Mouse (Mus musculus) midbrain, embryonic 15.5 days (tissue): Measurements from ENCODE around the gene Catsperg1. TPM values are rescaled to one million over a fixed set of nuclear protein-coding genes. Genes with fewer than 3 reads are reported as not detected.

Experiments
- ATAC-seq: fragments of 200-750 bp; cut with Nextera tagmentation; replicated peaks from 2 replicates; pipeline ENCODE4 v1.8.0; 2017; ENCODE audit warnings: moderate TSS enrichment
- H3K27ac ChIP-seq: fragments of 300-500 bp; sonication (generic); 2 replicates; pipeline ENCODE4 v1.5.1; 2015; ENCODE audit warnings: mild to moderate bottlenecking, inconsistent platforms
- H3K27me3 ChIP-seq: fragments of 300-500 bp; sonication (generic); replicated peaks from 2 replicates; pipeline ENCODE4 v1.6.1; 2015; ENCODE audit warnings: inconsistent platforms
- H3K36me3 ChIP-seq: fragments of 300-500 bp; sonication (generic); replicated peaks from 2 replicates; pipeline ENCODE4 v1.6.1; 2015; ENCODE audit warnings: inconsistent platforms
- H3K4me1 ChIP-seq: fragments of 300-500 bp; sonication (generic); 2 replicates; pipeline ENCODE4 v1.6.1; 2015; ENCODE audit warnings: inconsistent platforms
- H3K4me2 ChIP-seq: fragments of 300-500 bp; sonication (generic); 2 replicates; pipeline ENCODE4 v1.6.1; 2015; ENCODE audit warnings: inconsistent platforms, mild to moderate bottlenecking, moderate library complexity
- H3K4me3 ChIP-seq: fragments of 300-500 bp; sonication (generic); 2 replicates; pipeline ENCODE4 v1.5.1; 2015; ENCODE audit warnings: mild to moderate bottlenecking, inconsistent platforms
- H3K9ac ChIP-seq: fragments of 300-500 bp; sonication (generic); 2 replicates; pipeline ENCODE4 v1.6.1; 2015; ENCODE audit warnings: mild to moderate bottlenecking, inconsistent platforms
- H3K9me3 ChIP-seq: fragments of 300-500 bp; sonication (generic); 2 replicates; pipeline ENCODE4 v1.6.1; 2016; ENCODE audit warnings: inconsistent platforms
- WGBS: fragments of 180-500 bp; shearing (Covaris S2); methylation state at CpG from one replicate; pipeline ENCODE4 v1.1.7; 2015; ENCODE audit warnings: mixed read lengths; 5-methylcytosine and 5-hydroxymethylcytosine counted together
- polyA plus RNA-seq: library from polyadenylated mRNA; unstranded; fragments of >200 nt; fragmentation: Nextera tagmentation; extraction: Ambion mirVana; gene quantifications from 2 replicates; pipeline ENCODE4 v1.2.1, GENCODE M21; 2015

Catsperg1 gene
- polyA plus RNA-seq, 1 experiment from 2014 or later: 4.2 TPM

- H3K9ac ChIP-seq: peak overlapping the region; percentile 8; the same call in 1 of the 2 replicates
- H3K4me2 ChIP-seq: peak overlapping the region; percentile 71
- ATAC-seq: peak; percentile 56
- WGBS: 41% methylated on average over 5 of the region's 5 CpGs
- H3K4me3 ChIP-seq: peak overlapping the region; percentile 78
- no peaks in the 10 kb centered on the region for H3K9me3 ChIP-seq
- 0 out of 2 replicates have a peak, but pooled peaks cover under 1% of the 10 kb centered on the region for H3K27me3 ChIP-seq
- H3K27ac ChIP-seq: peak overlapping the region; percentile 79
- peaks cover 6% of the 10 kb centered on the region; the same call in 1 of the 2 replicates for H3K36me3 ChIP-seq
- peaks cover 21% of the 10 kb centered on the region for H3K4me1 ChIP-seq
Measured at GRCm38 (mm10) chr7:29180854-29181236, 33.0 kb downstream of the Catsperg1 start.

GRCm38 (mm10) chr7:29180077-29180853 is 33.6 kb downstream of the Catsperg1 start, which contains the start of gene Psmd8:
Gene Psmd8 (minus strand): TSS chr7:29180701.
- Histone ChIP-seq H3K27me3 (0 out of 2 replicates have a peak, but pooled peaks cover 3% of the 10 kb centered on the region), H3K9ac (peak within 1 kb of the TSS; percentile 88), H3K4me1 (peaks cover 21% of the 10 kb centered on the region), H3K36me3 (peaks cover 12% of the 10 kb centered on the region), H3K4me3 (peak within 1 kb of the TSS; percentile 78), H3K27ac (peak within 1 kb of the TSS; percentile 79), H3K4me2 (peak within 1 kb of the TSS; percentile 71), H3K9me3 (no peaks in the 10 kb centered on the region)
- WGBS: under 1% methylated on average over 62 of the region's 62 CpGs
- ATAC-seq: peak; percentile 94

DNA sequence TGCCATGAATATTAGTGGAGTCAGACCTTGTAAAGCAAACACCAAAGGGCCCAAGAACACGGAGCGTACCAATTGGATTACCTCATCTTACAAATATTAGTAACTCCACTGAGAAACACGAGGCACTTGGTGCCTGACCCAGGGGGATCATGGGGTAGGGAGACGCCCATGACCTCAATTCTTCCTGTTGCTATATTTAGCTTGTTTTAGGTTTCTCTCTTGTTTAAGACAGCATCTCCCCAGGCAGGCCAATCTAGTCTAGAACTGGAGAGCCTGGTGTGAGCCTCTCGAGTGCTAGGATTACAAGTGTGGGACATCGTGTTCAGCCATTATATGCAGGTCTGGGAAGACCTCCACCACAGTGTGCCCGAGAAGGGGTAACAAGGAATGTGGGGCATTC is 34.5 kb downstream of the Catsperg1 start:
- no peaks in the 10 kb centered on the region for H3K9me3 ChIP-seq
- H3K27ac ChIP-seq: no peak overlapping the region
- H3K36me3 ChIP-seq: peaks cover 19% of the 10 kb centered on the region
- 58% methylated on average over 7 of the region's 7 CpGs for WGBS
- peak overlapping the region; percentile 78 for H3K4me3 ChIP-seq
- peaks cover 10% of the 10 kb centered on the region; the same call in 1 of the 2 replicates for H3K27me3 ChIP-seq
- peaks cover 21% of the 10 kb centered on the region for H3K4me1 ChIP-seq
- H3K4me2 ChIP-seq: peak overlapping the region; percentile 71
- no peak for ATAC-seq
- H3K9ac ChIP-seq: peak overlapping the region; percentile 88; the same call in 1 of the 2 replicates

DNA sequence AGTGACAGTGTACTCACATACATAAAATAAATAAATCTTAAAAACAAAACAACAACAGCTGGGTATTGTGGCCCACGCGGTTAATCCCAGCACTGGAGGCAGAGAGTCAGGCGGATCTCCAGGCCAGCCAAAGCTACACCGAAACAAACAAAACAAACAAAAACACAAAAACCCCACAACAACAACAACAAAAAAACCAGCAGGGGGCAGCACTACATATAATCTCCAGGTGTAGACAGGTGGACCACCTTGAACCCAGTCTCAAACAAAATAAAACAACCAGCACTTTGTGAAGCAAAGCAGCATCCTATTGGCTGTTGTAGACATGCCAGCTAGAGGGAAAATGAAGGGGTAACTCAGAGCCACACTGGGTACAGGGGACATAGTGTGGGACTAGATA is 35.7 kb downstream of the Catsperg1 start:
- H3K27ac ChIP-seq: no peak overlapping the region
- H3K4me1 ChIP-seq: peaks cover 21% of the 10 kb centered on the region
- 85% methylated on average over 4 of the region's 4 CpGs for WGBS
- H3K4me2 ChIP-seq: no peak overlapping the region
- no peak overlapping the region for H3K4me3 ChIP-seq
- peaks cover 25% of the 10 kb centered on the region for H3K36me3 ChIP-seq
- H3K9me3 ChIP-seq: no peaks in the 10 kb centered on the region
- peaks cover 22% of the 10 kb centered on the region for H3K27me3 ChIP-seq
- no peak for ATAC-seq
- H3K9ac ChIP-seq: no peak overlapping the region

- Histone ChIP-seq H3K4me3 (no peak overlapping the region), H3K4me1 (peaks cover 37% of the 10 kb centered on the region), H3K36me3 (peaks cover 25% of the 10 kb centered on the region), H3K27me3 (peaks cover 49% of the 10 kb centered on the region), H3K27ac (no peak overlapping the region), H3K9me3 (no peaks in the 10 kb centered on the region), H3K4me2 (no peak overlapping the region), H3K9ac (no peak overlapping the region)
- no peak for ATAC-seq
- 35% methylated on average over 32 of the region's 32 CpGs for WGBS
Measured at GRCm38 (mm10) chr7:29172390-29173016, 41.3 kb downstream of the Catsperg1 start.

- Histone ChIP-seq H3K4me2 (peak overlapping the region; percentile 66), H3K9me3 (no peaks in the 10 kb centered on the region), H3K4me1 (peaks cover 39% of the 10 kb centered on the region), H3K27me3 (peaks cover 49% of the 10 kb centered on the region), H3K4me3 (peak overlapping the region; percentile 60; the same call in 1 of the 2 replicates), H3K27ac (no peak overlapping the region), H3K9ac (no peak overlapping the region), H3K36me3 (peaks cover 25% of the 10 kb centered on the region)
- 5% methylated on average over 34 of the region's 34 CpGs for WGBS
- no peak for ATAC-seq
Measured at GRCm38 (mm10) chr7:29171562-29172097, 42.2 kb downstream of the Catsperg1 start.

DNA sequence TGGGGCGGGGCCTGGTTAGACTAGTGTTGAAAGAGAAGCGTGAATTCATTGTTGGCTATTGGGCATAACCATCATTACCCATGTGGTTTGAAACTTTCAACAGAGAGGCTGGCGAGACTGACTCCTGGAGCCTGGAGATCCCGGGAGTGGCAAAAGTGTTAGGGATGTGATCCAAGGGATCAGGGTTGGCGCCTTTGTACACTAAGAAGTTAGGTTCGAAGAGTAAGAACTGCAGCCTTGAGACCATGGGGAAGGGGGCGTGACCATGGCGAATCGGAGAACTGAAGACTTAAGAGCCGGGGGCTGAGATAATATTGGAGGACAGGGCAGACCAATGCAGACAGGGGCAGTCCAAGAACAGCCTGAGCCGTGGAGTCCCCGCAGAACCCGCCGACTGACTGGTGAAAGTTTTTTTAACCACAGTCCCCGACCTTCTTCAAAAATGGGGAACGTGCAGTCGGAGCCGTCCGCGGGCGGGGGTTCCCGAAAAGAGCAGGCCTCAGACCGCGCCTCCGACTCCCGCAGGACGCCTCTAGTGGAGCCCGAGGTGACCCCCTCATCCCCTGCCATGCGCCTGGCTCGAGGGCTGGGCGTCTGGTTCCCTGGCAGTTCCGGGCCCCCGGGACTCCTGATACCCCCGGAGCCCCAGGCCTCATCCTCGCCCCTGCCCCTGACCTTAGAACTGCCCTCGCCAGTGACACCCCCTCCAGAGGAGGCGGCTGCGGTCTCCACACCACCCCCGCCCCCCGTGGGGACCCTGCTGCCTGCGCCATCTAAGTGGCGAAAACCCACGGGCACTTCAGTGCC is 42.9 kb downstream of the Catsperg1 start:
- H3K9ac ChIP-seq: no peak overlapping the region
- peaks cover 39% of the 10 kb centered on the region for H3K4me1 ChIP-seq
- no peaks in the 10 kb centered on the region for H3K9me3 ChIP-seq
- peaks cover 20% of the 10 kb centered on the region for H3K36me3 ChIP-seq
- peak overlapping the region; percentile 60 for H3K4me3 ChIP-seq
- H3K4me2 ChIP-seq: peak overlapping the region; percentile 66
- no peak for ATAC-seq
- 1% methylated on average over 43 of the region's 43 CpGs for WGBS
- H3K27ac ChIP-seq: no peak overlapping the region
- H3K27me3 ChIP-seq: peaks cover 49% of the 10 kb centered on the region

DNA sequence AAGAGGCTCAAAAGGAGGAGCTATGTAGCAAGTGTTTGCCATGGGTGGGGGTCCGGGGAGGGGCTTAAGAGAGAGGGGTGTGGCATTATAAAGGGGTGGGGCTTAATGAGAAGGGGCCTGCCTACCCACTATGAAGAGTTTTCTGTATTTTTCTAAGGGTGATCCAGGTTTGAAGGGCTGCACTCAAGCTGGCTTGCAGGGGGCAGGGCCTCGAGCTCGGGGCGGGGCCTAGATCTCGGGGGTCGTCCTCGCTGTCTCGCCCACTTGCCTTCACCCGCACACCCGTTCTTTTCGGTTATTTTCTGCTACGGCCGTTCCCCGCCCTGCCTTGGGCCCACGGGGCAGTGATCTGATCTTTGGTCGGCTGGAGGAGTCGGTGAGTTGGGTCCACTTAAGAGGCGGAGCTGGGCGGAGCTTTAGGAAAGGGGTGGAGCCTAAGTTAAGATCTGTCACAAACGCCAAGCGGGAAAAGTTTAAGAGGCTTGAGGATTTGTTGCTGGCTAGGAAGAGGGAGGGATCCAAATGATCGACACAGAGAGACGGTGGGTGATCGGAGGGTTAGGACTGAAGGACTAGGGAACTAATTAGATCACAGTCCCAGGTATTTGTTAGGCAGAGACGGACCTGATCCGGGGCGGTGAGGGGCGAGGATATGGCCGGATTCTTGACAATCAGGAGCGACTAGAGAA is 43.6 kb downstream of the Catsperg1 start, which contains the start of the genes Ggn and Spred3:
TSS of gene Ggn (plus strand) at position 145 of the 689 bp plus-strand sequence.
TSS of gene Spred3 (minus strand) at position 346 of the 689 bp plus-strand sequence.
- peak within 1 kb of the TSS; percentile 60 for H3K4me3 ChIP-seq
- no peaks in the 10 kb centered on the region for H3K9me3 ChIP-seq
- WGBS: 2% methylated on average over 30 of the region's 30 CpGs
- peaks cover 39% of the 10 kb centered on the region for H3K4me1 ChIP-seq
- H3K9ac ChIP-seq: peak within 1 kb of the TSS; percentile 59
- peak; percentile 63 for ATAC-seq
- H3K4me2 ChIP-seq: peak within 1 kb of the TSS; percentile 66
- H3K36me3 ChIP-seq: peaks cover 13% of the 10 kb centered on the region
- H3K27ac ChIP-seq: peak within 1 kb of the TSS; percentile 89
- peaks cover 46% of the 10 kb centered on the region for H3K27me3 ChIP-seq

DNA sequence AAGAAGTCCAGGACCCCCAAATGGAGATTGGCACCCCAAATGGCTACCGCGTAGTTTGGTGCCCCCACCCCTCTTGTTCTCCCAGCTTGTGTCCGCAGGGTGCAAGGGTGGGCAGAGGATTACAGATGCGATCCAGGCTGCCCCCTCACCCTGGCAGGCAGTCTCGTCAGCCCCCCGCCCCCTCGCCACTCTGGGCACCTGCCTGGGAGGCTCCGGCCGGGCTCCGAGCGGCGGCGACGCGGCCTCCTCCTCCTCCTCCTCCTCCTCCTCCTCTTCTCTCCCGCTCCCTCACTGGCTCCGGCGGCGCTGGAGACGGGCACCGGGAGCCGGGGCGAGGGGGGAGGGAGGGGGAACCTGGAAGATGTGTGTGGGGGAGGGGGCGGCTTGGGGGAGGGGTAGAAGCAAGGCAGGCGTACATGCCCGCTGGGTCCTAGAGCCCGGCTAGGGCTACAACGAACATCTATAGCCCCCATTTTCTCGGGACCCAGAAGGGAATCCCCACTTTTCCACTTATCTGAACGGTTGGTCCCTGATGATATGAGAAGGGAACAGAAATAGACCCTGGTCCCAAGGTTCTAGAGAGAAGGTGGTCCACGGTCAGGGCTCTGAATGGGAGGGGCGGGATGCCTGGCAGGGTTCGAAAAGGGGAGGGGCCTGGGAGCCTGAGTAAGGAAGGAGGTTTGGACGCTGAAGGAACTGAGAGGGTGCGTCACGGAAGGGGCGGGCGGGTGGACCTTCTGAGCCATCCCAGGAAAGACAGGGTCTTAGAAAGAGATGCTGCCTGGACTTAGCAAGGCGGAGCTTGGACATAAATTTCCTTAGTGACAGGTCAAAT is 44.4 kb downstream of the Catsperg1 start:
- Histone ChIP-seq H3K36me3 (peaks cover 6% of the 10 kb centered on the region; the same call in 1 of the 2 replicates), H3K27ac (peak overlapping the region; percentile 89), H3K4me2 (peak overlapping the region; percentile 66), H3K27me3 (peaks cover 40% of the 10 kb centered on the region), H3K9me3 (no peaks in the 10 kb centered on the region), H3K4me3 (peak overlapping the region; percentile 60), H3K4me1 (peaks cover 39% of the 10 kb centered on the region), H3K9ac (peak overlapping the region; percentile 59)
- ATAC-seq: peak; percentile 83
- under 1% methylated on average over 35 of the region's 39 CpGs for WGBS

- Histone ChIP-seq H3K9ac (peak overlapping the region; percentile 59), H3K36me3 (peaks cover 4% of the 10 kb centered on the region; the same call in 1 of the 2 replicates), H3K27ac (peak overlapping the region; percentile 89), H3K4me1 (peaks cover 39% of the 10 kb centered on the region), H3K4me2 (peak overlapping the region; percentile 66), H3K9me3 (no peaks in the 10 kb centered on the region), H3K27me3 (peaks cover 34% of the 10 kb centered on the region), H3K4me3 (peak overlapping the region; percentile 60)
- WGBS: under 1% methylated on average over 14 of the region's 14 CpGs
- peak; percentile 37 for ATAC-seq
Measured at GRCm38 (mm10) chr7:29168791-29169230, 45.0 kb downstream of the Catsperg1 start.
